9 mouse cellular contexts compared by ENCODE assay signal in genomic region chr17:46549193-46549592, GRCm38 (mm10). TPM values are rescaled to one million over a fixed set of nuclear protein-coding genes. Genes with fewer than 3 reads are reported as not detected.
A peak's percentile ranks its signal among the peaks of the same experiment; 100 is the strongest.
DNase-seq lines count a peak whose midpoint lies in the region; ATAC-seq and TF ChIP-seq lines count a peak whose summit lies in the region.
"Had no signal": no experiment of that assay in that cellular context is flagged by ENCODE, and none has a peak within 500 bp of the region (broad histone marks: within the 10 kb centered on the region; RNA-seq: fewer than 3 reads in every experiment).

No protein-coding gene starts in this region.

- H3K4me1 ChIP-seq in heart, adult 2 months (ENCODE audit: control insufficient read depth, insufficient read depth, low read length), result peaks cover 10% of the 10 kb centered on the region
- peaks cover 24% of the 10 kb centered on the region for H3K4me1 ChIP-seq in kidney, postnatal 0 days (replicated peaks; ENCODE audit: insufficient read depth, low read length)
- H3K4me1 ChIP-seq in heart, embryonic 12.5 days (replicated peaks), result peaks cover 54% of the 10 kb centered on the region

- H3K36me3 ChIP-seq in heart, adult 2 months (ENCODE audit: control insufficient read depth, insufficient read depth, low read length), result peaks cover 4% of the 10 kb centered on the region
- peaks cover 39% of the 10 kb centered on the region for H3K36me3 ChIP-seq in kidney, postnatal 0 days (ENCODE audit: insufficient read depth, low read length)
- H3K36me3 ChIP-seq in heart, embryonic 12.5 days, result peaks cover 47% of the 10 kb centered on the region

- no peak for TF ChIP-seq EP300 in heart, adult 2 months (IDR thresholded peaks at IDR 0.05; ENCODE audit: insufficient read depth, low read depth, low read length)

- H3K4me3 ChIP-seq in heart, adult 2 months, result no peak overlapping the region
- no peak overlapping the region for H3K4me3 ChIP-seq in kidney, postnatal 0 days (replicated peaks; ENCODE audit: low read depth, low read length)
- H3K4me3 ChIP-seq in heart, embryonic 12.5 days, result no peak overlapping the region
- H3K4me3 ChIP-seq: limb, embryonic 12.5 days had no signal

- intact Hi-C loops in heart, adult 2 months (cut with DNase I), result no loop called here
- intact Hi-C loops in heart, postnatal 25 days (cut with DNase I), result no loop called here

- WGBS in heart, adult 2 months, result 45% methylated on average over 8 of the region's 8 CpGs
- 34% methylated on average over 8 of the region's 8 CpGs for WGBS in kidney, postnatal 0 days
- WGBS in heart, embryonic 12.5 days, result 25% methylated on average over 8 of the region's 8 CpGs

- no peak for TF ChIP-seq POLR2A in heart, adult 2 months (IDR thresholded peaks at IDR 0.05; ENCODE audit: insufficient read depth, low read depth, low read length)

- no peak overlapping the region for H3K9ac ChIP-seq in heart, adult 2 months (ENCODE audit: low read depth, low read length)
- no peak overlapping the region for H3K9ac ChIP-seq in kidney, postnatal 0 days (ENCODE audit: low read depth, low read length)
- H3K9ac ChIP-seq in heart, embryonic 12.5 days, result no peak overlapping the region
- H3K9ac ChIP-seq: limb, embryonic 12.5 days had no signal

- no peaks in the 10 kb centered on the region for H3K9me3 ChIP-seq in kidney, postnatal 0 days (replicated peaks; ENCODE audit: low read length)
- H3K9me3 ChIP-seq in heart, embryonic 12.5 days (replicated peaks), result no peaks in the 10 kb centered on the region
- H3K9me3 ChIP-seq: limb, embryonic 12.5 days had no signal

- TF ChIP-seq CTCF in heart, adult 2 months (IDR thresholded peaks at IDR 0.05), result peak; percentile 62
- peak; percentile 73 for TF ChIP-seq CTCF in kidney, postnatal 0 days (IDR thresholded peaks at IDR 0.05; ENCODE audit: low read depth)

- no peak overlapping the region for H3K4me2 ChIP-seq in kidney, postnatal 0 days (ENCODE audit: low read length)
- H3K4me2 ChIP-seq in heart, embryonic 12.5 days, result no peak overlapping the region
- H3K4me2 ChIP-seq: limb, embryonic 12.5 days had no signal

- no peaks in the 10 kb centered on the region for H3K27me3 ChIP-seq in heart, adult 2 months (ENCODE audit: control insufficient read depth, insufficient read depth, low read length)
- no peaks in the 10 kb centered on the region for H3K27me3 ChIP-seq in kidney, postnatal 0 days (ENCODE audit: insufficient read depth, low read length)
- H3K27me3 ChIP-seq in heart, embryonic 12.5 days (replicated peaks), result no peaks in the 10 kb centered on the region

- peak; percentile 21; the same call in 1 of the 2 replicates for ATAC-seq in kidney, postnatal 0 days (replicated peaks; ENCODE audit: low FRiP score, low read depth)
- ATAC-seq in monocyte, adult 5-6 weeks (replicated peaks; ENCODE audit: insufficient number of reproducible peaks, low FRiP score, low TSS enrichment, poor library complexity, severe bottlenecking), result 0 out of 2 replicates have a peak, but pooled peaks have one; percentile 40
- ATAC-seq in heart, embryonic 12.5 days (ENCODE audit: insufficient number of reproducible peaks, low FRiP score), result no peak

- DNase-seq in heart, adult 2 months, result peak in 1 of 2 experiments; percentile 42
- no peak for DNase-seq in heart, postnatal 25 days (ENCODE audit: low spot score)
- DNase-seq in testis, postnatal 10 days (ENCODE audit: low spot score), result peak; percentile 84
- DNase-seq in testis, postnatal 14 days (ENCODE audit: low spot score), result no peak
- peak; percentile 59 for DNase-seq in cerebellum, adult 9-10 months
- peak; percentile 78 for DNase-seq in kidney, postnatal 0 days (ENCODE audit: low spot score)

- peaks cover 2% of the 10 kb centered on the region; the same call in 1 of the 2 replicates for H3K79me2 ChIP-seq in heart, adult 2 months (replicated peaks; ENCODE audit: control insufficient read depth, insufficient read depth, low read length)

- H3K27ac ChIP-seq in heart, adult 2 months, result no peak overlapping the region
- H3K27ac ChIP-seq in kidney, postnatal 0 days, result no peak overlapping the region
- H3K27ac ChIP-seq in heart, embryonic 12.5 days (ENCODE audit: poor library complexity, severe bottlenecking), result no peak overlapping the region
- H3K27ac ChIP-seq: limb, embryonic 12.5 days had no signal

RNA-seq across cellular contexts. Expression of gene Cul9, which starts 3.0 kb away (rescaled TPM):
- total RNA-seq in heart, adult 2 months (2021), result 10 to 100 TPM; 21.6 to 21.9 TPM
- 20.1 and 22.7 TPM in 2 replicates for polyA plus RNA-seq in heart, adult 2 months (2012; rRNA removed)
- total RNA-seq in heart, postnatal 25 days (2021), result 10 to 100 TPM; 19.4 to 19.5 TPM
- polyA plus RNA-seq in kidney, postnatal 0 days (2015; fragmentation: Nextera tagmentation; extraction: Ambion mirVana), result 6.0 and 6.5 TPM in 2 replicates
- total RNA-seq in monocyte, adult 5-6 weeks (2017), result 4.4 to 7.6 TPM (median 4.9 TPM) in 3 replicates
- polyA plus RNA-seq in heart, embryonic 12.5 days (2016; fragmentation: Nextera tagmentation; extraction: Ambion mirVana), result 7.2 and 7.4 TPM in 2 replicates

RNA-seq across cellular contexts. Expression of gene Srf, which starts 6.8 kb away (rescaled TPM):
- 100 to 1,000 TPM in 1 of 2 experiments, 10 to 100 TPM in 1; 91.5 to 106 TPM for total RNA-seq in heart, adult 2 months (2021)
- 223 and 227 TPM in 2 replicates for polyA plus RNA-seq in heart, adult 2 months (2012; rRNA removed)
- total RNA-seq in heart, postnatal 25 days (2021), result 10 to 100 TPM; 98.7 to 99.3 TPM
- polyA plus RNA-seq in kidney, postnatal 0 days (2015; fragmentation: Nextera tagmentation; extraction: Ambion mirVana), result 5.5 and 6.0 TPM in 2 replicates
- 24.8 to 46.0 TPM (median 36.6 TPM) in 3 replicates for total RNA-seq in monocyte, adult 5-6 weeks (2017)
- polyA plus RNA-seq in heart, embryonic 12.5 days (2016; fragmentation: Nextera tagmentation; extraction: Ambion mirVana), result 15.0 and 17.5 TPM in 2 replicates

RNA-seq across cellular contexts. Expression of gene Dnph1, which starts 52.7 kb away (rescaled TPM):
- total RNA-seq in heart, adult 2 months (2021), result 1 to 10 TPM; 1.8 to 1.9 TPM
- polyA plus RNA-seq in heart, adult 2 months (2012; rRNA removed), result 0.80 and 0.97 TPM in 2 replicates
- total RNA-seq in heart, postnatal 25 days (2021), result 1 to 10 TPM; 1.1 to 2.4 TPM
- 31.8 and 32.7 TPM in 2 replicates for polyA plus RNA-seq in kidney, postnatal 0 days (2015; fragmentation: Nextera tagmentation; extraction: Ambion mirVana)
- not detected in 3 replicates for total RNA-seq in monocyte, adult 5-6 weeks (2017)
- 24.2 and 25.9 TPM in 2 replicates for polyA plus RNA-seq in heart, embryonic 12.5 days (2016; fragmentation: Nextera tagmentation; extraction: Ambion mirVana)

Comparison
In these comparisons a context has a peak if more than half of its experiments do, and no peak if none do; other contexts are left out.
1. DNase-seq: peak in testis, postnatal 10 days (single experiment), cerebellum, adult 9-10 months (single experiment) and kidney, postnatal 0 days (single experiment); none in heart, postnatal 25 days (single experiment) and testis, postnatal 14 days (single experiment).